Mouse (Mus musculus) lung, postnatal 14 days (tissue): Measurements from ENCODE around the gene Mospd1.

Source experiments
- DNase-seq: peaks from one replicate; pipeline ENCODE4 v3.0.0; 2021

The Mospd1 gene

GRCm38 (mm10) chrX:53370366-53370740, at the start of gene Mospd1:
Gene Mospd1 (minus strand): TSS chrX:53370502.
- peak; percentile 88 for DNase-seq

GRCm38 (mm10) chrX:53386362-53386761, 16.1 kb upstream of the Mospd1 start:
- DNase-seq: no peak

GRCm38 (mm10) chrX:53383122-53383521, 12.8 kb upstream of the Mospd1 start:
- no peak for DNase-seq

GRCm38 (mm10) chrX:53369534-53370365, 552 bp downstream of the Mospd1 start:
- peak; percentile 18 for DNase-seq

GRCm38 (mm10) chrX:53364668-53365383, 5.5 kb downstream of the Mospd1 start:
- DNase-seq: no peak

- DNase-seq: no peak
These were observed 21.9 kb downstream of the Mospd1 start for GRCm38 (mm10) chrX:53348374-53348773.

- peak; percentile 66 for DNase-seq
These were observed 28.8 kb downstream of the Mospd1 start for GRCm38 (mm10) chrX:53341531-53341930.

- no peak for DNase-seq
These were observed 32.9 kb downstream of the Mospd1 start for GRCm38 (mm10) chrX:53337355-53337754.

GRCm38 (mm10) chrX:53330396-53330795, 39.9 kb downstream of the Mospd1 start:
- DNase-seq: no peak

- DNase-seq: no peak
These were observed 49.2 kb downstream of the Mospd1 start for GRCm38 (mm10) chrX:53321111-53321510.

- DNase-seq: no peak
These were observed 49.7 kb downstream of the Mospd1 start for GRCm38 (mm10) chrX:53320564-53320963.
